Comparison of ENCODE assay signal across 14 mouse cellular contexts in the genomic region with DNA sequence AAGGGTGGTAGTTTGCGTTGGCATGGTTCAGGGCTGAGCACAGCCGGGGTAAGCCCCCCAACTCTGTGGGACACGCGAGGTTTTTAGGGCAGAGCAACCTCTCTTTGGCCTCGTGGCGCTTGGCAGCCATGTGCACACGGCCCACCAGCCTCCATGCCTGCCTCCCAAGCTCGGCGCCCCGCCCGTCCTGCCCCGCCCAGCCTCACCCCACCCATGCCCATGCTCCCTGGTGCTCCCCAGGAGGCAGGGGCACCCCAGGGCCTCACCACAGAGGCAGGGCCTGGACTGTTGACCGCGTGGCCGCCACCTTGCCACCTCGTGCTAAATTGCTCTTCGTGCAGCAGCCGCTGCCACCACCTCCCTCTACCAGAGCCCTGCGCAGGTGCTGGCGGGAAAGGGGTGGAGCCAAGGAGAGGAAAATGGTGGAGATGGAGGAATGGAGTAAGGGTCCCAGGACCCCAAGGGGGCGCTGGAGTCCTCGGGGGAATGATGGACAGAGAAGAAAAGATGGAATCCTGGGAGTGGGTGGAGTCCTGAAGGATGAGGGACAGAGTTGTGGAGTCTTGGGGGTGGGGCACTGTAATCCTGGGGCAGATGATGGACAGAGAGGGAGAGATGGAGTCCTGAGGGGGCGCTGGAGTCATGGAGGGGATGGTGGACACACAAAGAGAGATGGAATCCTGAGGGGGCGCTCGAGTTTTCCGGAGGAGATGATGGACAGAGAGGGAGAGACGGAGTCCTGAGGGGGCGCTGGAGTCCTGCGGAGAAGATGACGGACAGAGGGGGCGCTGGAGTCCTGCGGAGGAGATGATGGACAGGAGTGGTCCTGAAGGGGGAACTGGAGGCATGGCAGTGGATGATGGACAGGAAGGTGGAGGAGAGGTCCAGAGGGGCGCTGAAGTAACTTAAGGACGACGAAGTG. TPM values are rescaled to one million over a fixed set of nuclear protein-coding genes. Genes with fewer than 3 reads are reported as not detected.
DNase-seq lines count a peak whose midpoint lies in the region; ATAC-seq lines count a peak whose summit lies in the region.
"Had no signal": no experiment of that assay in that cellular context is flagged by ENCODE, and none has a peak within 500 bp of the region (broad histone marks: within the 10 kb centered on the region; RNA-seq: fewer than 3 reads in every experiment).

Ctcfl (minus strand) TSS at position 503 of the 922 bp plus-strand sequence.

- H3K9me3 ChIP-seq in embryonic facial prominence, embryonic 11.5 days (replicated peaks; ENCODE audit: control insufficient read depth, low read length): no peaks in the 10 kb centered on the region
- no peaks in the 10 kb centered on the region for H3K9me3 ChIP-seq in embryonic facial prominence, embryonic 10.5 days
- no peaks in the 10 kb centered on the region for H3K9me3 ChIP-seq in midbrain, embryonic 13.5 days
- no peaks in the 10 kb centered on the region for H3K9me3 ChIP-seq in midbrain, embryonic 15.5 days
- no peaks in the 10 kb centered on the region for H3K9me3 ChIP-seq in liver, embryonic 15.5 days (replicated peaks)

- no peak for DNase-seq in embryonic facial prominence, embryonic 11.5 days (ENCODE audit: low spot score)
- no peak for DNase-seq in embryonic facial prominence, embryonic 10.5 days (ENCODE audit: low spot score)
- DNase-seq in cerebellum, postnatal 4 days (ENCODE audit: low spot score in 2 of 2): no peak
- DNase-seq in right cerebral cortex, postnatal 25 days: no peak
- no peak for DNase-seq in lung, postnatal 4 days
- DNase-seq: cerebellum, adult 11-12 months; kidney, postnatal 10 days; right cerebral cortex, postnatal 4 days had no signal

- H3K4me3 ChIP-seq in embryonic facial prominence, embryonic 11.5 days (ENCODE audit: low read depth, low read length): no peak within 1 kb of the TSS
- no peak within 1 kb of the TSS for H3K4me3 ChIP-seq in embryonic facial prominence, embryonic 10.5 days
- no peak within 1 kb of the TSS for H3K4me3 ChIP-seq in midbrain, embryonic 13.5 days (replicated peaks)
- no peak within 1 kb of the TSS for H3K4me3 ChIP-seq in midbrain, embryonic 15.5 days
- peak within 1 kb of the TSS; percentile 20 for H3K4me3 ChIP-seq in liver, embryonic 15.5 days (replicated peaks)
- H3K4me3 ChIP-seq: hindbrain, embryonic 13.5 days had no signal

- 0 out of 2 replicates have a peak, but pooled peaks have one; percentile 29 for ATAC-seq in embryonic facial prominence, embryonic 11.5 days (replicated peaks; ENCODE audit: insufficient number of reproducible peaks, low FRiP score, low TSS enrichment, low read depth)
- 0 out of 2 replicates have a peak, but pooled peaks have one; percentile 34 for ATAC-seq in midbrain, embryonic 13.5 days
- no peak for ATAC-seq in midbrain, embryonic 15.5 days (replicated peaks)
- ATAC-seq in liver, embryonic 15.5 days (ENCODE audit: insufficient read depth): peak; percentile 62
- ATAC-seq: forebrain, embryonic 14.5 days had no signal

- H3K27me3 ChIP-seq in embryonic facial prominence, embryonic 11.5 days (ENCODE audit: control insufficient read depth, insufficient read depth, low read length): no peaks in the 10 kb centered on the region
- no peaks in the 10 kb centered on the region for H3K27me3 ChIP-seq in embryonic facial prominence, embryonic 10.5 days (replicated peaks; ENCODE audit: low read depth, poor library complexity, severe bottlenecking)
- no peaks in the 10 kb centered on the region for H3K27me3 ChIP-seq in midbrain, embryonic 13.5 days
- no peaks in the 10 kb centered on the region for H3K27me3 ChIP-seq in midbrain, embryonic 15.5 days (replicated peaks)
- peaks cover 39% of the 10 kb centered on the region for H3K27me3 ChIP-seq in liver, embryonic 15.5 days
- H3K27me3 ChIP-seq: hindbrain, embryonic 13.5 days had no signal

- no peak within 1 kb of the TSS for H3K9ac ChIP-seq in embryonic facial prominence, embryonic 11.5 days (replicated peaks; ENCODE audit: low read length)
- H3K9ac ChIP-seq in midbrain, embryonic 13.5 days (replicated peaks): no peak within 1 kb of the TSS
- H3K9ac ChIP-seq in midbrain, embryonic 15.5 days: no peak within 1 kb of the TSS
- H3K9ac ChIP-seq in liver, embryonic 15.5 days: 0 out of 2 replicates have a peak within 1 kb of the TSS, but pooled peaks have one; percentile 12
- H3K9ac ChIP-seq: hindbrain, embryonic 13.5 days had no signal

- 87% methylated on average over 35 of the region's 35 CpGs for whole genome bisulfite sequencing in embryonic facial prominence, embryonic 11.5 days
- 86% methylated on average over 35 of the region's 35 CpGs for WGBS in embryonic facial prominence, embryonic 10.5 days
- 90% methylated on average over 35 of the region's 35 CpGs for WGBS in midbrain, embryonic 13.5 days
- 84% methylated on average over 35 of the region's 35 CpGs for WGBS in midbrain, embryonic 15.5 days
- WGBS in liver, embryonic 15.5 days (ENCODE audit: insufficient replicate concordance): 73% methylated on average over 35 of the region's 35 CpGs

- no peaks in the 10 kb centered on the region for H3K4me1 ChIP-seq in embryonic facial prominence, embryonic 11.5 days (ENCODE audit: control insufficient read depth, insufficient read depth, low read length)
- peaks cover 4% of the 10 kb centered on the region; the same call in 1 of the 2 replicates for H3K4me1 ChIP-seq in embryonic facial prominence, embryonic 10.5 days
- peaks cover 6% of the 10 kb centered on the region; the same call in 1 of the 2 replicates for H3K4me1 ChIP-seq in midbrain, embryonic 13.5 days (replicated peaks)
- H3K4me1 ChIP-seq in midbrain, embryonic 15.5 days: no peaks in the 10 kb centered on the region
- H3K4me1 ChIP-seq in liver, embryonic 15.5 days (replicated peaks): peaks cover 27% of the 10 kb centered on the region
- H3K4me1 ChIP-seq: hindbrain, embryonic 13.5 days had no signal

- no peak within 1 kb of the TSS for H3K27ac ChIP-seq in embryonic facial prominence, embryonic 11.5 days (replicated peaks; ENCODE audit: low read depth, low read length)
- no peak within 1 kb of the TSS for H3K27ac ChIP-seq in embryonic facial prominence, embryonic 10.5 days (replicated peaks)
- H3K27ac ChIP-seq in midbrain, embryonic 13.5 days: no peak within 1 kb of the TSS
- no peak within 1 kb of the TSS for H3K27ac ChIP-seq in midbrain, embryonic 15.5 days
- H3K27ac ChIP-seq in liver, embryonic 15.5 days (replicated peaks): peak within 1 kb of the TSS; percentile 85
- H3K27ac ChIP-seq: hindbrain, embryonic 13.5 days; macrophage had no signal

- no peak within 1 kb of the TSS for H3K4me2 ChIP-seq in embryonic facial prominence, embryonic 11.5 days (ENCODE audit: low read depth, low read length)
- H3K4me2 ChIP-seq in midbrain, embryonic 13.5 days (replicated peaks): no peak within 1 kb of the TSS
- H3K4me2 ChIP-seq in midbrain, embryonic 15.5 days: no peak within 1 kb of the TSS
- H3K4me2 ChIP-seq in liver, embryonic 15.5 days: peak within 1 kb of the TSS; percentile 53
- H3K4me2 ChIP-seq: hindbrain, embryonic 13.5 days had no signal

- no peaks in the 10 kb centered on the region for H3K36me3 ChIP-seq in embryonic facial prominence, embryonic 11.5 days (replicated peaks; ENCODE audit: control insufficient read depth, insufficient read depth, low read depth, low read length)
- no peaks in the 10 kb centered on the region for H3K36me3 ChIP-seq in embryonic facial prominence, embryonic 10.5 days (replicated peaks)
- no peaks in the 10 kb centered on the region for H3K36me3 ChIP-seq in midbrain, embryonic 13.5 days
- no peaks in the 10 kb centered on the region for H3K36me3 ChIP-seq in midbrain, embryonic 15.5 days (replicated peaks)
- no peaks in the 10 kb centered on the region for H3K36me3 ChIP-seq in liver, embryonic 15.5 days (replicated peaks)
- H3K36me3 ChIP-seq: hindbrain, embryonic 13.5 days had no signal

RNA-seq across cellular contexts. Expression of gene Ctcfl, which starts in this region (rescaled TPM):
- polyA plus RNA-seq in embryonic facial prominence, embryonic 11.5 days (2014; fragmentation: Nextera tagmentation; extraction: Ambion mirVana): not detected in 2 replicates
- polyA plus RNA-seq in embryonic facial prominence, embryonic 10.5 days (2016; fragmentation: Nextera tagmentation; extraction: Ambion mirVana): 0.07 and 0.09 TPM in 2 replicates
- 0.10 and 0.15 TPM in 2 replicates for polyA plus RNA-seq in midbrain, embryonic 13.5 days (2015; fragmentation: Nextera tagmentation; extraction: Ambion mirVana)
- 0.05 and 0.14 TPM in 2 replicates for polyA plus RNA-seq in midbrain, embryonic 15.5 days (2015; fragmentation: Nextera tagmentation; extraction: Ambion mirVana)
- polyA plus RNA-seq in liver, embryonic 15.5 days (2015; fragmentation: Nextera tagmentation; extraction: Ambion mirVana): 0.03 and 0.07 TPM in 2 replicates
- polyA plus RNA-seq: forebrain, embryonic 14.5 days; macrophage had no signal

Comparison
In these comparisons a context has a peak if more than half of its experiments do, and no peak if none do; other contexts are left out.
1. Peak in ATAC-seq in embryonic facial prominence, embryonic 11.5 days; RNA of the gene not detected or under 1 TPM.
2. Peak in ATAC-seq in midbrain, embryonic 13.5 days; RNA of the gene not detected or under 1 TPM.
3. Peak in ATAC-seq, H3K4me3 ChIP-seq, H3K27ac ChIP-seq, H3K9ac ChIP-seq and H3K4me2 ChIP-seq in liver, embryonic 15.5 days; RNA of the gene not detected or under 1 TPM.